Mouse (Mus musculus): ENCODE measurements around the gene Etfb. TPM values are rescaled to one million over a fixed set of nuclear protein-coding genes. Genes with fewer than 3 reads are reported as not detected.
"Not testable (repeated sequence)": the region's sequence is repeated elsewhere in the genome, so short reads cannot be mapped to it uniquely, and the experiment has no call there.

Gene Etfb
- polyA plus RNA-seq (2012; rRNA removed), result 50.5 and 51.5 TPM in 2 replicates

- TF ChIP-seq CTCF (IDR thresholded peaks at IDR 0.05; ENCODE audit: control insufficient read depth, insufficient read depth, insufficient replicate concordance, low read depth, low read length), result no peak
- TF ChIP-seq POLR2A (IDR thresholded peaks at IDR 0.05; ENCODE audit: control insufficient read depth, low read depth, low read length), result peak; percentile 81
- peak within 1 kb of the TSS; percentile 89 for H3K4me3 ChIP-seq (ENCODE audit: control insufficient read depth, low read depth, low read length)
- peaks cover 22% of the 10 kb centered on the region for H3K4me1 ChIP-seq (ENCODE audit: control insufficient read depth, insufficient read depth, low read length)
- H3K36me3 ChIP-seq (ENCODE audit: control insufficient read depth, insufficient read depth, low read length), result no peaks in the 10 kb centered on the region
- no peaks in the 10 kb centered on the region for H3K27me3 ChIP-seq (ENCODE audit: control insufficient read depth, insufficient read depth, low read length)
- peak within 1 kb of the TSS; percentile 90 for H3K27ac ChIP-seq (ENCODE audit: control insufficient read depth, insufficient read depth, low read depth, low read length)
These were observed at the start of gene Etfb, which contains the start of gene Gm45233 for GRCm38 (mm10) chr7:43443917-43444293. Gene Etfb (plus strand): TSS chr7:43444083. Gene Gm45233 (plus strand): TSS chr7:43444128.

DNA sequence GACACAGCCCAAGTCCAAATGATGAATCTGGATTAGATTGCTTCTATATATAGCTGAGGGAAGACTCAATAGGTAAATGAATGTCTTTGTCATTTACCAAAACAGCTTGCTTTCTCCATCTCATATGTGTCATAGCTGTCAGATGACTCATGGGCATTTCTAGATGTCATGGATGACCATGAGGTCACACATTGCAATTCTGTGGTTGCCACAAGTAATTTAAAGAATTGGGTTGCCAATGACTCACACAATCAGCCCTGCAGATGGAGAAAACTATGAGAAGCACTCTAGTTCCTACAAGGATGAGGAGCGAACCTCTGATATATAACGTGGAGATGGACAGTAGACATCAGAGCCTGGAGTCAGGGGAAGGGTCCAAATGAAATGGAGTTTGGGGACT lies 44.4 kb upstream of the Etfb start:
- TF ChIP-seq POLR2A (IDR thresholded peaks at IDR 0.05; ENCODE audit: control insufficient read depth, low read depth, low read length) (no peak), CTCF (IDR thresholded peaks at IDR 0.05; ENCODE audit: control insufficient read depth, insufficient read depth, insufficient replicate concordance, low read depth, low read length) (no peak)
- H3K4me1 ChIP-seq (ENCODE audit: control insufficient read depth, insufficient read depth, low read length), result no peaks in the 10 kb centered on the region
- no peak overlapping the region for H3K4me3 ChIP-seq (ENCODE audit: control insufficient read depth, low read depth, low read length)
- H3K27me3 ChIP-seq (ENCODE audit: control insufficient read depth, insufficient read depth, low read length), result no peaks in the 10 kb centered on the region
- no peak overlapping the region for H3K27ac ChIP-seq (ENCODE audit: control insufficient read depth, insufficient read depth, low read depth, low read length)
- H3K36me3 ChIP-seq (ENCODE audit: control insufficient read depth, insufficient read depth, low read length), result no peaks in the 10 kb centered on the region

- H3K4me3 ChIP-seq (ENCODE audit: control insufficient read depth, low read depth, low read length), result no peak overlapping the region
- no peaks in the 10 kb centered on the region for H3K4me1 ChIP-seq (ENCODE audit: control insufficient read depth, insufficient read depth, low read length)
- no peaks in the 10 kb centered on the region for H3K36me3 ChIP-seq (ENCODE audit: control insufficient read depth, insufficient read depth, low read length)
- no peak for TF ChIP-seq POLR2A (IDR thresholded peaks at IDR 0.05; ENCODE audit: control insufficient read depth, low read depth, low read length)
- no peak for TF ChIP-seq CTCF (IDR thresholded peaks at IDR 0.05; ENCODE audit: control insufficient read depth, insufficient read depth, insufficient replicate concordance, low read depth, low read length)
- no peak overlapping the region for H3K27ac ChIP-seq (ENCODE audit: control insufficient read depth, insufficient read depth, low read depth, low read length)
- H3K27me3 ChIP-seq (ENCODE audit: control insufficient read depth, insufficient read depth, low read length), result no peaks in the 10 kb centered on the region
These were observed 41.2 kb upstream of the Etfb start for GRCm38 (mm10) chr7:43402718-43403117.

DNA sequence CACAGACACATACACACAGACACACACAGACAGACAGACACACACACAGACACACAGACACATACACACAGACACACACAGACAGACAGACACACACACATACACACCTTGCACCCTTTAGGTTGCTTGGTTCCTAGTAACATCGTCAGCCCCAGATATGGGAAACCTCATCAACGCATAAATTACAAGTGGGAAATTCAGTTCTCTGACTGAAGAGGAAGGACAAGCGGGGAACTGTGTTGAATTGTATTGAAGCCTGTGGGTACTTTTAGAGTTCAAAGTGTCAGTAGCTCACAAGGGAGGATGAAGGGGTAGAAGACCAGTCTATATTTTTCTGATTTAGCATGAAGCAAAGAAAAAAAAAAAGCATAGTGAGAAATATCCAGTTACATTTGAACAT lies 36.3 kb upstream of the Etfb start:
- H3K4me3 ChIP-seq (ENCODE audit: control insufficient read depth, low read depth, low read length), result no peak overlapping the region
- no peaks in the 10 kb centered on the region for H3K4me1 ChIP-seq (ENCODE audit: control insufficient read depth, insufficient read depth, low read length)
- no peaks in the 10 kb centered on the region for H3K36me3 ChIP-seq (ENCODE audit: control insufficient read depth, insufficient read depth, low read length)
- H3K27ac ChIP-seq (ENCODE audit: control insufficient read depth, insufficient read depth, low read depth, low read length), result no peak overlapping the region
- H3K27me3 ChIP-seq (ENCODE audit: control insufficient read depth, insufficient read depth, low read length), result no peaks in the 10 kb centered on the region
- TF ChIP-seq CTCF (IDR thresholded peaks at IDR 0.05; ENCODE audit: control insufficient read depth, insufficient read depth, insufficient replicate concordance, low read depth, low read length), result no peak
- no peak for TF ChIP-seq POLR2A (IDR thresholded peaks at IDR 0.05; ENCODE audit: control insufficient read depth, low read depth, low read length)

DNA sequence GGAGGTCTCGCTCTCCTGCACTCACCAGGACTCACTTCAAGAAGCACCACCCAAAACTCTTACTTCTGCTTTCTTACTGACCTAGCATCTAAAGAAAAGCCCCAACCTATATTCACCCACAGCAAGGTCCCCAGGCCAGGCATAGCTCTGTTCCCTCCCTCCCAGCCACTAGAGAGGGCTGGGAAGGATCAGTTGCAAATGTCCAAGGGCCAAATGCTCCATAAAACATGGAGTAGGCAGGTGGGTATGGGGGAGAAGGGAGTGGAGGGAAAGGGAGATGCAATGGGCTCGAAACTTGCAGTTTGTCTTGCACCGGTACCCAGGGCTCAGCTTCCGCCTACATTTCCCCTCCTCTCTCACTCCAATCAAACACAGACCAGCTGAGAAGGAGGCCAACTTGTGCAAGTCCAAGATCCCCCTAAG lies 35.7 kb upstream of the Etfb start, which contains the start of gene Siglecg:
Gene Siglecg, plus strand, starts transcription at position 74 of the 423 bp plus-strand sequence.
- no peaks in the 10 kb centered on the region for H3K36me3 ChIP-seq (ENCODE audit: control insufficient read depth, insufficient read depth, low read length)
- TF ChIP-seq CTCF (IDR thresholded peaks at IDR 0.05; ENCODE audit: control insufficient read depth, insufficient read depth, insufficient replicate concordance, low read depth, low read length) (no peak), POLR2A (IDR thresholded peaks at IDR 0.05; ENCODE audit: control insufficient read depth, low read depth, low read length) (no peak)
- no peaks in the 10 kb centered on the region for H3K27me3 ChIP-seq (ENCODE audit: control insufficient read depth, insufficient read depth, low read length)
- no peak within 1 kb of the TSS for H3K4me3 ChIP-seq (ENCODE audit: control insufficient read depth, low read depth, low read length)
- H3K27ac ChIP-seq (ENCODE audit: control insufficient read depth, insufficient read depth, low read depth, low read length), result no peak within 1 kb of the TSS
- no peaks in the 10 kb centered on the region; the same call in 1 of the 2 replicates for H3K4me1 ChIP-seq (ENCODE audit: control insufficient read depth, insufficient read depth, low read length)

DNA sequence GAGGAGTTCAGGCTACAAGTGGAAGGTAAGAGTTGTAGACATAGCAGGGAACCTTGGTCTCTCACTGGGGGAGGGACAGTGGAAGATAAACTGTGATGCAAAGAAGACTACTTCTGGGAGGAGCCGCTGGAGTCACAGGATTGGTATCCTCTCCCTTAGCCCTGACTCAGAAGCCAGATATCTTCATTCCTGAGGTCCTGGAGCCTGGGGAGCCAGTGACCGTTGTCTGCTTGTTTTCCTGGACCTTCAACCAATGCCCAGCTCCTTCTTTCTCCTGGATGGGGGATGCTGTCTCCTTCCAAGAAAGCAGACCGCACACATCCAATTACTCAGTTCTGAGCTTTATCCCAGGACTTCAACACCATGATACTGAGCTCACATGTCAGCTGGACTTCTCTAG lies 34.8 kb upstream of the Etfb start:
- Histone ChIP-seq H3K36me3 (ENCODE audit: control insufficient read depth, insufficient read depth, low read length) (no peaks in the 10 kb centered on the region), H3K4me3 (ENCODE audit: control insufficient read depth, low read depth, low read length) (no peak overlapping the region), H3K27me3 (ENCODE audit: control insufficient read depth, insufficient read depth, low read length) (no peaks in the 10 kb centered on the region), H3K27ac (ENCODE audit: control insufficient read depth, insufficient read depth, low read depth, low read length) (no peak overlapping the region), H3K4me1 (ENCODE audit: control insufficient read depth, insufficient read depth, low read length) (no peaks in the 10 kb centered on the region; the same call in 1 of the 2 replicates)
- no peak for TF ChIP-seq POLR2A (IDR thresholded peaks at IDR 0.05; ENCODE audit: control insufficient read depth, low read depth, low read length)
- TF ChIP-seq CTCF (IDR thresholded peaks at IDR 0.05; ENCODE audit: control insufficient read depth, insufficient read depth, insufficient replicate concordance, low read depth, low read length), result no peak

GRCm38 (mm10) chr7:43411724-43412123 lies 32.2 kb upstream of the Etfb start:
- H3K27ac ChIP-seq (ENCODE audit: control insufficient read depth, insufficient read depth, low read depth, low read length); H3K4me1 ChIP-seq (ENCODE audit: control insufficient read depth, insufficient read depth, low read length); H3K27me3 ChIP-seq (ENCODE audit: control insufficient read depth, insufficient read depth, low read length); H3K4me3 ChIP-seq (ENCODE audit: control insufficient read depth, low read depth, low read length); H3K36me3 ChIP-seq (ENCODE audit: control insufficient read depth, insufficient read depth, low read length): not testable (repeated sequence)

- TF ChIP-seq POLR2A (IDR thresholded peaks at IDR 0.05; ENCODE audit: control insufficient read depth, low read depth, low read length), result no peak
- peak; percentile 36; the same call in 1 of the 2 replicates for TF ChIP-seq CTCF (IDR thresholded peaks at IDR 0.05; ENCODE audit: control insufficient read depth, insufficient read depth, insufficient replicate concordance, low read depth, low read length)
- H3K36me3 ChIP-seq (ENCODE audit: control insufficient read depth, insufficient read depth, low read length), result no peaks in the 10 kb centered on the region
- H3K4me1 ChIP-seq (ENCODE audit: control insufficient read depth, insufficient read depth, low read length), result no peaks in the 10 kb centered on the region; the same call in 1 of the 2 replicates
- H3K27me3 ChIP-seq (ENCODE audit: control insufficient read depth, insufficient read depth, low read length), result no peaks in the 10 kb centered on the region
- H3K4me3 ChIP-seq (ENCODE audit: control insufficient read depth, low read depth, low read length), result no peak overlapping the region
- H3K27ac ChIP-seq (ENCODE audit: control insufficient read depth, insufficient read depth, low read depth, low read length), result no peak overlapping the region
These were observed 26.6 kb upstream of the Etfb start for GRCm38 (mm10) chr7:43417298-43417697.
